Mouse (Mus musculus) CH12.LX (cell line): ENCODE measurements around the gene Nfkbiz. TPM values are rescaled to one million over a fixed set of nuclear protein-coding genes. Genes with fewer than 3 reads are reported as not detected.

Experiments
- DNase-seq: peaks from one replicate; pipeline ENCODE4 v3.0.0-alpha.2; 2013; ENCODE audit errors: extremely low read depth
- H3K27ac ChIP-seq: 2 replicates; pipeline ENCODE4 v1.5.1; 2012; ENCODE audit warnings: low read depth, mild to moderate bottlenecking, control low read depth, moderate library complexity; ENCODE audit not compliant: insufficient read depth
- H3K27me3 ChIP-seq: replicated peaks from 2 replicates; pipeline ENCODE3; 2012; ENCODE audit warnings: inconsistent platforms
- H3K36me3 ChIP-seq, 2 experiments: replicated peaks in 1 of 2; 2 replicates each; pipeline versions ENCODE3 to v1.6.1; 2012; ENCODE audit warnings: inconsistent platforms in 1 of 2, low read length in 1 of 2, mild to moderate bottlenecking in 1 of 2, mixed read lengths in 1 of 2, moderate library complexity in 1 of 2; ENCODE audit not compliant: control insufficient read depth in 1 of 2, insufficient read depth in 1 of 2
- H3K4me1 ChIP-seq, 2 experiments: 2 replicates each; pipeline ENCODE4 v1.6.1; 2012; ENCODE audit warnings: inconsistent platforms in 1 of 2, moderate library complexity in 1 of 2; ENCODE audit not compliant: insufficient read depth in 2 of 2, control insufficient read depth in 1 of 2
- H3K4me2 ChIP-seq: 2 replicates; pipeline ENCODE4 v1.6.1; 2012; ENCODE audit warnings: low read depth, mild to moderate bottlenecking, control low read depth; ENCODE audit not compliant: poor library complexity, insufficient read depth, severe bottlenecking
- H3K4me3 ChIP-seq, 3 experiments: fragments of 150-350 bp in 1 of 3; sonication (generic) in 1 of 3; replicated peaks in 1 of 3; 2 replicates each; pipeline versions ENCODE3 to v1.5.1; 2011 to 2012; ENCODE audit warnings: low read depth in 2 of 3, low read length in 2 of 3, mild to moderate bottlenecking in 2 of 3, moderate library complexity in 2 of 3, control low read depth in 1 of 3, improper control_type of control experiment in 1 of 3, inconsistent platforms in 1 of 3, mixed read lengths in 1 of 3; ENCODE audit not compliant: poor library complexity in 1 of 3
- H3K79me2 ChIP-seq: replicated peaks from 2 replicates; pipeline ENCODE4 v1.6.1; 2012; ENCODE audit warnings: mild to moderate bottlenecking, moderate library complexity; ENCODE audit not compliant: control insufficient read depth, poor library complexity, insufficient read depth, severe bottlenecking; ENCODE audit errors: extremely low read depth
- H3K9ac ChIP-seq: 2 replicates; pipeline ENCODE4 v1.6.1; 2012; ENCODE audit warnings: low read depth, mild to moderate bottlenecking, control low read depth, moderate library complexity; ENCODE audit not compliant: insufficient read depth
- H3K9me3 ChIP-seq: replicated peaks from 2 replicates; pipeline ENCODE3; 2012; ENCODE audit warnings: low read length, inconsistent platforms, mixed read lengths
- BHLHE40 ChIP-seq: IDR thresholded peaks from 2 replicates; pipeline ENCODE4 v1.6.1; 2011; ENCODE audit warnings: mild to moderate bottlenecking, low read depth, low read length, improper control_type of control experiment
- CHD1 ChIP-seq: IDR thresholded peaks from 2 replicates; pipeline ENCODE4 v1.6.1; 2012; ENCODE audit warnings: low read depth, low read length, improper control_type of control experiment, inconsistent platforms
- CHD2 ChIP-seq: IDR thresholded peaks from 2 replicates; pipeline ENCODE4 v1.6.1; 2011; ENCODE audit warnings: low read length, improper control_type of control experiment
- CTCF ChIP-seq, 2 experiments: IDR thresholded peaks in 1 of 2; conservative IDR thresholded peaks in 1 of 2; 2 replicates each; pipeline ENCODE4 v1.5.1; 2011 to 2012; ENCODE audit warnings: low read depth in 2 of 2, low read length in 2 of 2, improper control_type of control experiment in 1 of 2, inconsistent platforms in 1 of 2, mild to moderate bottlenecking in 1 of 2, moderate library complexity in 1 of 2
- E2F4 ChIP-seq: IDR thresholded peaks from 2 replicates; pipeline ENCODE4 v1.6.1; 2011; ENCODE audit warnings: low read depth, low read length, improper control_type of control experiment; ENCODE audit not compliant: insufficient replicate concordance
- EP300 ChIP-seq: IDR thresholded peaks from 2 replicates; pipeline ENCODE4 v1.6.1; 2011; ENCODE audit warnings: low read length, improper control_type of control experiment
- ETS1 ChIP-seq: conservative IDR thresholded peaks from 2 replicates; pipeline ENCODE4 v1.6.1; 2012; ENCODE audit warnings: low read depth, mild to moderate bottlenecking, inconsistent platforms, low read length, improper control_type of control experiment, moderate library complexity
- HCFC1 ChIP-seq: IDR thresholded peaks from 2 replicates; pipeline ENCODE4 v1.6.1; 2012; ENCODE audit warnings: low read depth, mild to moderate bottlenecking, inconsistent platforms, low read length, improper control_type of control experiment
- IRF4 ChIP-seq: IDR thresholded peaks from 2 replicates; pipeline ENCODE4 v1.6.1; 2014; ENCODE audit warnings: low read depth, mild to moderate bottlenecking, inconsistent platforms, low read length, improper control_type of control experiment
- JUN ChIP-seq: IDR thresholded peaks from 2 replicates; pipeline ENCODE4 v1.6.1; 2011; ENCODE audit warnings: low read depth, mild to moderate bottlenecking, low read length, improper control_type of control experiment, moderate library complexity; ENCODE audit not compliant: insufficient read depth
- JUND ChIP-seq: conservative IDR thresholded peaks from 2 replicates; pipeline ENCODE4 v1.6.1; 2011; ENCODE audit warnings: low read depth, low read length, improper control_type of control experiment
- MAZ ChIP-seq: IDR thresholded peaks from 2 replicates; pipeline ENCODE4 v1.6.1; 2012; ENCODE audit warnings: low read depth, mild to moderate bottlenecking, inconsistent platforms, low read length, improper control_type of control experiment, moderate library complexity
- MEF2A ChIP-seq: IDR thresholded peaks from 2 replicates; pipeline ENCODE4 v1.6.1; 2014; ENCODE audit warnings: low read depth, mild to moderate bottlenecking, inconsistent platforms, low read length, improper control_type of control experiment, borderline replicate concordance
- MXI1 ChIP-seq: IDR thresholded peaks from 2 replicates; pipeline ENCODE4 v1.6.1; 2011; ENCODE audit warnings: mild to moderate bottlenecking, low read depth, low read length, improper control_type of control experiment
- POLR2A ChIP-seq: IDR thresholded peaks from 2 replicates; pipeline ENCODE4 v1.6.1; 2011; ENCODE audit warnings: low read depth, mild to moderate bottlenecking, improper control_type of control experiment, low read length
- SIN3A ChIP-seq: IDR thresholded peaks from 2 replicates; pipeline ENCODE4 v1.6.1; 2012; ENCODE audit warnings: low read length, improper control_type of control experiment, inconsistent platforms
- SMC3 ChIP-seq: IDR thresholded peaks from 2 replicates; pipeline ENCODE4 v1.6.1; 2011; ENCODE audit warnings: low read depth, low read length, improper control_type of control experiment
- TBP ChIP-seq: conservative IDR thresholded peaks from 2 replicates; pipeline ENCODE4 v1.6.1; 2011; ENCODE audit warnings: low read depth, low read length, improper control_type of control experiment
- UBTF ChIP-seq: IDR thresholded peaks from 2 replicates; pipeline ENCODE4 v1.6.1; 2012; ENCODE audit warnings: low read depth, mild to moderate bottlenecking, inconsistent platforms, low read length, improper control_type of control experiment, moderate library complexity
- USF1 ChIP-seq: IDR thresholded peaks from 2 replicates; pipeline ENCODE4 v1.6.1; 2014; ENCODE audit warnings: low read depth, mild to moderate bottlenecking, inconsistent platforms, low read length, improper control_type of control experiment
- dilution Hi-C: fragments of 300-500 bp; cut with MboI; formaldehyde crosslinking; loops from 2 replicates; pipeline ENCODE4 v1.14.3; 2020; ENCODE audit warnings: low sequenced_read_pairs; ENCODE audit not compliant: extremely low pct_unique_long_range_greater_than_20kb, extremely low pct_ligation_motif_present
- in situ Hi-C: fragments of 300-500 bp; cut with MboI; formaldehyde crosslinking; loops from 3 replicates; pipeline ENCODE4 v1.14.3; 2019; ENCODE audit warnings: low sequenced_read_pairs, low pct_ligation_motif_present, low pct_unique_long_range_greater_than_20kb, mixed read lengths
- polyA plus RNA-seq: library from polyadenylated mRNA; unstranded; fragments of >175 nt; gene quantifications from 2 replicates; pipeline ENCODE4 v1.2.1, GENCODE M21; 2012; ENCODE audit warnings: low read depth; ENCODE audit not compliant: insufficient read length
- total RNA-seq, 2 experiments: library from RNA; depleted of rRNA; stranded (reverse); fragments of 300-350 nt in 1 of 2; fragments of >200 nt in 1 of 2; gene quantifications; 2 replicates each; pipeline ENCODE4 v1.2.3; 2012 to 2014

Gene Nfkbiz
- total and polyA plus RNA-seq, 3 experiments, result 13.7 to 19.7 (median 17.1) TPM

GRCm38 (mm10) chr16:55783923-55784322, 54.8 kb downstream of the Nfkbiz start:
- peak overlapping the region; percentile 39 for H3K4me2 ChIP-seq
- H3K4me3 ChIP-seq, result no peak overlapping the region
- H3K9ac ChIP-seq, result no peak overlapping the region
- DNase-seq, result peak; percentile 39
- H3K9me3 ChIP-seq, result no peaks in the 10 kb centered on the region
- no peaks in the 10 kb centered on the region for H3K79me2 ChIP-seq
- TF ChIP-seq CHD2 (peak; percentile 63; the same call in 1 of the 2 replicates), E2F4 (no peak), SIN3A (no peak), EP300 (peak; percentile 68; the same call in 1 of the 2 replicates), IRF4 (peak; percentile 86), BHLHE40 (peak; percentile 34; the same call in 1 of the 2 replicates), ETS1 (peak; percentile 33; the same call in 1 of the 2 replicates), JUND (peak; percentile 75), JUN (0 out of 2 replicates have a peak, but pooled peaks have one; percentile 33), MAZ (0 out of 2 replicates have a peak, but pooled peaks have one; percentile 19), MEF2A (no peak), MXI1 (no peak), CTCF (conservative IDR thresholded peaks at IDR 0.05 in 1 of 2, IDR thresholded peaks at IDR 0.05 in 1 of 2; ENCODE audit: low read depth in 2 of 2, low read length in 2 of 2) (no peak), HCFC1 (no peak), UBTF (no peak), POLR2A (no peak)
- H3K4me1 ChIP-seq, result peaks cover 28 to 68% of the 10 kb centered on the region in 2 experiments
- H3K36me3 ChIP-seq, result no peaks in the 10 kb centered on the region
- H3K27ac ChIP-seq, result no peak overlapping the region
- no peaks in the 10 kb centered on the region for H3K27me3 ChIP-seq
- dilution Hi-C loops (no loop called here), in situ Hi-C loops (no loop called here)

- Histone ChIP-seq H3K4me1 (peaks cover 21 to 57% of the 10 kb centered on the region in 2 experiments), H3K36me3 (no peaks in the 10 kb centered on the region), H3K27me3 (no peaks in the 10 kb centered on the region), H3K4me3 (no peak overlapping the region), H3K4me2 (no peak overlapping the region), H3K9me3 (no peaks in the 10 kb centered on the region), H3K9ac (no peak overlapping the region), H3K79me2 (no peaks in the 10 kb centered on the region), H3K27ac (no peak overlapping the region)
- in situ Hi-C loops, result no loop called here
- DNase-seq, result no peak
- no peak for TF ChIP-seq USF1
- no peak for TF ChIP-seq CHD2
- TF ChIP-seq SMC3, result no peak
- no peak for TF ChIP-seq CHD1
- TF ChIP-seq TBP, result 0 out of 2 replicates have a peak, but pooled peaks have one; percentile 18
- dilution Hi-C loops, result no loop called here
Observed at GRCm38 (mm10) chr16:55782911-55783310, 55.8 kb downstream of the Nfkbiz start.
